Mouse (Mus musculus) G1E (cell line): Measurements from ENCODE around the gene Tfap4.

ENCODE experiments used
- CTCF ChIP-seq: IDR thresholded peaks from 2 replicates; pipeline ENCODE4 v1.5.1; 2012; ENCODE audit warnings: low read depth, low read length, inconsistent platforms, mixed read lengths
- GATA2 ChIP-seq: IDR thresholded peaks from 2 replicates; pipeline ENCODE4 v1.6.1; 2012; ENCODE audit warnings: low read depth, low read length, inconsistent platforms, borderline replicate concordance

DNA sequence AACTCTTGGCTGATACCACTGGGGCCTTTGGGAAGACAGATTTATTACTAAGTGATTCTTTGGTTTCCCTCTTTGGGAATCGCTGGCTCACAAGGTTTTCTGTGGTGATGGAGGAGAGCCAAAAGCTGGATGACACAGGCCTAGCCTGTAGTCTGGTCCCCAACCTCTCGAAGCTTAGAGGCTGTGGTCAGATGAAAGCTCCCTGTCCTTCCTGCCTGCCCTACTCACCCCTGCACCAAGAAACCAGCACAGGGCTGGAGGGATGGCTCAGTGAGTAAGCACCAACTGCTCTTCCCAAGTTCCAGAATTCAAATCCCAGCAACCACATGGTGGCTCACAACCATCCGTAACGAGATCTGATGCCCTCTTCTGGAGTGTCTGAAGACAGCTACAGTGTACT, 20.1 kb downstream of the Tfap4 start:
- TF ChIP-seq CTCF (no peak), GATA2 (no peak)
